Mouse (Mus musculus) forebrain, embryonic 12.5 days (tissue): Measurements from ENCODE around the gene Atp1a2. TPM values are rescaled to one million over a fixed set of nuclear protein-coding genes. Genes with fewer than 3 reads are reported as not detected.

ENCODE experiments used
- ATAC-seq: fragments of 200-750 bp; cut with Nextera tagmentation; 2 replicates; pipeline ENCODE4 v1.8.0; 2017; ENCODE audit warnings: moderate TSS enrichment; ENCODE audit not compliant: low FRiP score
- H3K27ac ChIP-seq: fragments of 300-500 bp; sonication (generic); 2 replicates; pipeline ENCODE4 v1.5.1; 2016; ENCODE audit warnings: mild to moderate bottlenecking
- H3K27me3 ChIP-seq: fragments of 300-500 bp; sonication (generic); 2 replicates; pipeline ENCODE4 v1.6.1; 2016; ENCODE audit warnings: mild to moderate bottlenecking
- H3K36me3 ChIP-seq: fragments of 300-500 bp; sonication (generic); replicated peaks from 2 replicates; pipeline ENCODE4 v1.6.1; 2016; ENCODE audit warnings: mild to moderate bottlenecking
- H3K4me1 ChIP-seq: fragments of 300-500 bp; sonication (generic); 2 replicates; pipeline ENCODE4 v1.6.1; 2016
- H3K4me2 ChIP-seq: fragments of 300-500 bp; sonication (generic); 2 replicates; pipeline ENCODE4 v1.6.1; 2016; ENCODE audit warnings: mild to moderate bottlenecking, moderate library complexity
- H3K4me3 ChIP-seq: fragments of 300-500 bp; sonication (generic); replicated peaks from 2 replicates; pipeline ENCODE4 v1.5.1; 2016; ENCODE audit warnings: mild to moderate bottlenecking
- H3K9ac ChIP-seq: fragments of 300-500 bp; sonication (generic); 2 replicates; pipeline ENCODE4 v1.6.1; 2016; ENCODE audit warnings: mild to moderate bottlenecking
- H3K9me3 ChIP-seq: fragments of 300-500 bp; sonication (generic); 2 replicates; pipeline ENCODE4 v1.6.1; 2016
- WGBS: fragments of 180-500 bp; shearing (Covaris S2); methylation state at CpG from one replicate; pipeline ENCODE4 v1.1.7; 2016; 5-methylcytosine and 5-hydroxymethylcytosine counted together
- polyA plus RNA-seq: library from polyadenylated mRNA; unstranded; fragments of >200 nt; fragmentation: Nextera tagmentation; extraction: Ambion mirVana; gene quantifications from 2 replicates; pipeline ENCODE4 v1.2.1, GENCODE M21; 2016

The Atp1a2 gene
- 9.5 and 10.8 TPM in 2 replicates for polyA plus RNA-seq

GRCm38 (mm10) chr1:172297611-172298537 is at the start of gene Atp1a2:
Atp1a2 (minus strand) TSS chr1:172298064.
- Histone ChIP-seq H3K9me3 (no peaks in the 10 kb centered on the region), H3K9ac (0 out of 2 replicates have a peak within 1 kb of the TSS, but pooled peaks have one; percentile 8), H3K4me3 (peak within 1 kb of the TSS; percentile 19), H3K27ac (peak within 1 kb of the TSS; percentile 59), H3K36me3 (no peaks in the 10 kb centered on the region), H3K27me3 (peaks cover 9% of the 10 kb centered on the region; the same call in 1 of the 2 replicates), H3K4me1 (peaks cover 59% of the 10 kb centered on the region), H3K4me2 (peak within 1 kb of the TSS; percentile 40)
- WGBS: 11% methylated on average over 15 of the region's 16 CpGs
- peak; percentile 42 for ATAC-seq

GRCm38 (mm10) chr1:172347382-172347781 is 49.5 kb upstream of the Atp1a2 start:
- H3K27me3 ChIP-seq: peaks cover 4% of the 10 kb centered on the region; the same call in 1 of the 2 replicates
- WGBS: 91% methylated on average over 12 of the region's 12 CpGs
- no peaks in the 10 kb centered on the region for H3K9me3 ChIP-seq
- no peak overlapping the region for H3K27ac ChIP-seq
- no peak for ATAC-seq
- H3K9ac ChIP-seq: no peak overlapping the region
- no peaks in the 10 kb centered on the region for H3K36me3 ChIP-seq
- H3K4me1 ChIP-seq: peaks cover 50% of the 10 kb centered on the region
- no peak overlapping the region for H3K4me3 ChIP-seq
- no peak overlapping the region for H3K4me2 ChIP-seq

- Histone ChIP-seq H3K4me3 (no peak overlapping the region), H3K27ac (no peak overlapping the region), H3K27me3 (peaks cover 11% of the 10 kb centered on the region), H3K9ac (no peak overlapping the region), H3K4me2 (no peak overlapping the region), H3K36me3 (no peaks in the 10 kb centered on the region), H3K9me3 (no peaks in the 10 kb centered on the region), H3K4me1 (peaks cover 52% of the 10 kb centered on the region)
- no peak for ATAC-seq
- 88% methylated on average over 10 of the region's 10 CpGs for WGBS
Measured at GRCm38 (mm10) chr1:172346707-172347106, 48.8 kb upstream of the Atp1a2 start.

DNA sequence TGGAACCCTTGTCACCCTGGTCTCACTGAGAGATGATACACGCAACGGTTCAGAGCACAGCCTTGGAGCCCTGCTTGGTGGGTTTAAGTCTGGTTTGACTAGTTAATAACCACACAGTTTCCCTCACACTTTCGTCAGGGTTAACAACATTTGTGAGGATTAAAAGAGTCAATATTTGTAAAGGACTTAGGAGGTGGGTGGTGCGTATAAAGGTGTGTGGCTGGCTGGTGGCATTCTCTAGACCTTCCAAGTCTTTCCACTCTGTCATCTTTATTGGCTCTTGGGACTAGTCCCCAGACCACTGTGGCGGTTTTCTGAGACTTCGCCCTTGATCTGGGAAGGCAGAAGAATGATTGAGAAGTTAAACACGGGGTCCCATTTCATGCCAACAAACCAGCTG is 47.0 kb upstream of the Atp1a2 start:
- Histone ChIP-seq H3K4me3 (no peak overlapping the region), H3K9ac (no peak overlapping the region), H3K27ac (no peak overlapping the region), H3K9me3 (no peaks in the 10 kb centered on the region), H3K4me1 (peaks cover 46% of the 10 kb centered on the region), H3K4me2 (no peak overlapping the region), H3K36me3 (no peaks in the 10 kb centered on the region), H3K27me3 (peaks cover 18% of the 10 kb centered on the region)
- ATAC-seq: no peak
- 90% methylated on average over 7 of the region's 7 CpGs for WGBS

DNA sequence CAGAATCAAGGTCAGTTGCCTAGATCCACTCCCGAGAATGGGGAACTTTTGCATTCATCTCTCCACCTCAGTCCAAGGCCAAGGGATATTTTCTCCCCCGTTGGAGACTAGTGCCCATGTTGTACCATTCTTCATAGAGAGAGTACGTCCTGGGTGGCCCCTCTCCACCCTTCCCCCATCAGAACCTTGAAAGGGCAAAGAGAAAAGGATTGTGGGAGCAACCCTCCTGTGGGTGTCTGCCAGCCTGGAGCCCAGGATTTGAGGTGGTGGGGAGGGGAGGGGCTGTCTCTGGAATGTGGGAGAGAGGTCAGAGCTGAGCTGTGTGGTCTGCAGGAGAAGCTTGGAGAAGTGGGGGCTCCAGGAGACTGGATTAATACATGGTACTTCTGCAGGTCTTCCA is 46.0 kb upstream of the Atp1a2 start:
- H3K4me2 ChIP-seq: no peak overlapping the region
- H3K27ac ChIP-seq: no peak overlapping the region
- peaks cover 37% of the 10 kb centered on the region for H3K4me1 ChIP-seq
- H3K4me3 ChIP-seq: no peak overlapping the region
- H3K9me3 ChIP-seq: no peaks in the 10 kb centered on the region
- ATAC-seq: no peak
- H3K36me3 ChIP-seq: no peaks in the 10 kb centered on the region
- H3K9ac ChIP-seq: no peak overlapping the region
- WGBS: 52% methylated on average over 3 of the region's 3 CpGs
- H3K27me3 ChIP-seq: peaks cover 22% of the 10 kb centered on the region

DNA sequence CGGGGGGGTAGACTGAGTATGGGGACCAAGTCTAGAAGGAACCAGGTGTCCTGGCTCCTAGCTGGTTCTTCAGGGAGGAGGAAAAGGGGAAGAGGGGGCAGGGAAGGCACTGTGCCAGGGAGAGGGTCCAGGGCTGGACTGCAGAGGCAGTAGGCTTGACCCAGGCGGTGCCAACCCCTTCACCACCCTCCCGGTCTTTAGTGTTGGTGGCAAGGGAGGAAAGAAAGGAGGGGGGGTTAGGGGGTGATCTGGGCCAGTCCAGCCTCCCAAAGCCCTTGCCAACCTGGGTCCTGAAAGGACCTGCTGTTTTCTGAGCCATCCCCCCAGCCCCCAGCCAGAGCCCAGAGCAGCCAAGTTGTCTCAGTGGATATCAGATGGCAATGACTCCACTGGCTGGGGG is 44.9 kb upstream of the Atp1a2 start:
- 87% methylated on average over 3 of the region's 3 CpGs for whole genome bisulfite sequencing
- no peaks in the 10 kb centered on the region for H3K9me3 ChIP-seq
- H3K4me2 ChIP-seq: peak overlapping the region; percentile 69
- H3K27ac ChIP-seq: no peak overlapping the region
- no peak overlapping the region for H3K4me3 ChIP-seq
- H3K27me3 ChIP-seq: peaks cover 27% of the 10 kb centered on the region
- H3K4me1 ChIP-seq: peaks cover 33% of the 10 kb centered on the region
- ATAC-seq: no peak
- H3K9ac ChIP-seq: no peak overlapping the region
- no peaks in the 10 kb centered on the region for H3K36me3 ChIP-seq

DNA sequence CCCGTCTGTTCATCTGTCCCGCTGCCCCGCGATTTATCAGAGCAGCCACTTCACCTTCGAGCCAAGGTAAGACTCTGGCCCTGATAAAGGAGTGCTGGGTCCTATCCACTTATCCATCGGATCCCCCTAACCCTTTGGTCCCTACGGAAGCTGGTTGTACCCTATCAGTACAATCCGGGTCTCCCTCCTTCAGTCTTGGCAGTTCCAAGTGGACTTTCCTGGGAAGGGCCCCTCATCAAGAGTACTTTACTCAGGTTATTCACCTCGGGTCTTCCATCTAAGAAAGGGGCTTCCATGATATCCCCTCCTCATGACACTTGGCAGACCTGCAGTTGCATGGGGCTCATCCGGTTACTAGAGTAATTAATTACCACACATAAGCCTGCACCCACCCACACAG is 43.5 kb upstream of the Atp1a2 start:
- peak; percentile 1; the same call in 1 of the 2 replicates for ATAC-seq
- peaks cover 33% of the 10 kb centered on the region for H3K4me1 ChIP-seq
- peak overlapping the region; percentile 51 for H3K4me3 ChIP-seq
- H3K9me3 ChIP-seq: no peaks in the 10 kb centered on the region
- H3K4me2 ChIP-seq: peak overlapping the region; percentile 69
- H3K9ac ChIP-seq: peak overlapping the region; percentile 47
- peaks cover 27% of the 10 kb centered on the region for H3K27me3 ChIP-seq
- H3K36me3 ChIP-seq: no peaks in the 10 kb centered on the region
- WGBS: 20% methylated on average over 10 of the region's 10 CpGs
- H3K27ac ChIP-seq: no peak overlapping the region

GRCm38 (mm10) chr1:172340729-172341321 is 43.0 kb upstream of the Atp1a2 start, which contains the start of gene Kcnj10:
Kcnj10 (plus strand) TSS chr1:172341210.
- H3K4me2 ChIP-seq: peak within 1 kb of the TSS; percentile 69
- no peaks in the 10 kb centered on the region for H3K36me3 ChIP-seq
- 3% methylated on average over 33 of the region's 38 CpGs for WGBS
- H3K9ac ChIP-seq: peak within 1 kb of the TSS; percentile 47
- peak within 1 kb of the TSS; percentile 51 for H3K4me3 ChIP-seq
- H3K27ac ChIP-seq: peak within 1 kb of the TSS; percentile 59
- peak; percentile 97 for ATAC-seq
- peaks cover 27% of the 10 kb centered on the region for H3K27me3 ChIP-seq
- peaks cover 32% of the 10 kb centered on the region for H3K4me1 ChIP-seq
- no peaks in the 10 kb centered on the region for H3K9me3 ChIP-seq

GRCm38 (mm10) chr1:172337411-172338185 is 39.7 kb upstream of the Atp1a2 start:
- Histone ChIP-seq H3K9me3 (no peaks in the 10 kb centered on the region), H3K27ac (no peak overlapping the region), H3K36me3 (no peaks in the 10 kb centered on the region), H3K9ac (no peak overlapping the region), H3K4me1 (peaks cover 25% of the 10 kb centered on the region), H3K4me2 (no peak overlapping the region), H3K27me3 (peaks cover 32% of the 10 kb centered on the region), H3K4me3 (no peak overlapping the region)
- no peak for ATAC-seq
- WGBS: 31% methylated on average over 2 of the region's 2 CpGs

GRCm38 (mm10) chr1:172335804-172336203 is 37.9 kb upstream of the Atp1a2 start:
- H3K27me3 ChIP-seq: peaks cover 18% of the 10 kb centered on the region
- WGBS: 81% methylated on average over 15 of the region's 15 CpGs
- no peak overlapping the region for H3K9ac ChIP-seq
- H3K4me2 ChIP-seq: no peak overlapping the region
- H3K27ac ChIP-seq: no peak overlapping the region
- no peaks in the 10 kb centered on the region for H3K9me3 ChIP-seq
- no peak for ATAC-seq
- peaks cover 11% of the 10 kb centered on the region for H3K4me1 ChIP-seq
- no peak overlapping the region for H3K4me3 ChIP-seq
- H3K36me3 ChIP-seq: no peaks in the 10 kb centered on the region

DNA sequence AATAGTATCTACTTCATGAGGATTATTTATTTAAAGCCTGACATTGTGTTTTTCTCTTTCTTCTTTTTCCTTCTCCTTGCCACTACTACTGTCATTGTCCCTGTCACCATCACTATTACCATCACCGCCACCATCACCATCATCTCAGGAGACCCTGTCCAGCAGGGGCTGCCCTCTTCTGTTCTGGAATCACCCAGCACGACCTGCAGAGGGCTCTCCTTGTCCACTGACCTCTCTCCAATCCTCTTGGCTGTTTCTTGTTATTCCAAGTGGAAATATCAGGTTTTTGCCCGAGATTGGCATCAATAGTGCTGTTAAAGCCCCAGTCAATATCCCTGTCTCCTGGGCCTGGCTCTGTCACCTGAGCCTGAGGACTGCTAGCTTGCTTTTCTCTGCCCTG is 35.6 kb upstream of the Atp1a2 start:
- H3K9me3 ChIP-seq: no peaks in the 10 kb centered on the region
- no peak overlapping the region for H3K4me3 ChIP-seq
- no peaks in the 10 kb centered on the region for H3K36me3 ChIP-seq
- H3K4me2 ChIP-seq: no peak overlapping the region
- no peak overlapping the region; the same call in 1 of the 2 replicates for H3K9ac ChIP-seq
- ATAC-seq: no peak
- peaks cover 23% of the 10 kb centered on the region for H3K27me3 ChIP-seq
- H3K4me1 ChIP-seq: peaks cover 16% of the 10 kb centered on the region
- whole genome bisulfite sequencing: 13% methylated on average over 3 of the region's 3 CpGs
- no peak overlapping the region for H3K27ac ChIP-seq

DNA sequence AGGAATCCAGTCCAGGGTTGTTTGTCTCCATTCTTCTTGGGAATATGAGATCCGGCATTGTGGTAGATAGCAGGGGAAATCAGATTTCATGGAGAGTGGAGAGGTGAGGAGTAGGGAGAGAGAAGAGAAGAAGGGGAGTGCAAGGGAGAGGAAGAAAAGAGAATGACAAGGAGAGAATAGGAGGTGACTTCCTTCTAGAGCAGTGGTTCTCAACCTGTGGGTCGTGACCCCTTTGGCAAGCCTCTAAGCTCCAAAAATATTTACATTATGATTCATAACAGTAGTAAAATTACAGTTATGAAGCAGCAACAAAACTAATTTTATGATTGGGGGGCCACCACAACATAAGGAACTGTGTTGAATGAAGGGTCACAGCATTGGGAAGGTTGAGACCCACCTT is 35.1 kb upstream of the Atp1a2 start:
- Histone ChIP-seq H3K27ac (no peak overlapping the region), H3K4me2 (no peak overlapping the region), H3K9me3 (no peaks in the 10 kb centered on the region), H3K4me1 (peaks cover 16% of the 10 kb centered on the region), H3K36me3 (no peaks in the 10 kb centered on the region), H3K4me3 (no peak overlapping the region), H3K9ac (no peak overlapping the region), H3K27me3 (peaks cover 24% of the 10 kb centered on the region)
- 87% methylated on average over 2 of the region's 2 CpGs for WGBS
- ATAC-seq: no peak
